Mouse (Mus musculus) liver, adult 2 months (tissue): ENCODE measurements around the gene Ulk2.

Experiments
- CTCF ChIP-seq: fragments of 200-500 bp; IDR thresholded peaks from 2 replicates; pipeline ENCODE4 v1.5.1; 2011; ENCODE audit warnings: low read depth, low read length, control low read depth
- POLR2A ChIP-seq: fragments of 200-500 bp; IDR thresholded peaks from 2 replicates; pipeline ENCODE4 v1.6.1; 2011; ENCODE audit warnings: low read length, control low read depth; ENCODE audit not compliant: insufficient read depth; ENCODE audit errors: extremely low read depth

- TF ChIP-seq CTCF (no peak), POLR2A (no peak)
Measured at GRCm38 (mm10) chr11:61740500-61740899, 114.4 kb downstream of the Ulk2 start.
